Mouse (Mus musculus) cerebellum, adult 2 months (tissue): Measurements from ENCODE around the gene Fam234b.

Experiments used
- CTCF ChIP-seq: fragments of 200-500 bp; IDR thresholded peaks from 2 replicates; pipeline ENCODE4 v1.5.1; 2011; ENCODE audit warnings: low read depth, mild to moderate bottlenecking, control low read depth, low read length, moderate library complexity, borderline replicate concordance; ENCODE audit not compliant: insufficient read depth
- POLR2A ChIP-seq: fragments of 200-500 bp; IDR thresholded peaks from 2 replicates; pipeline ENCODE4 v1.6.1; 2011; ENCODE audit warnings: low read length, control low read depth, borderline replicate concordance; ENCODE audit not compliant: insufficient read depth

DNA sequence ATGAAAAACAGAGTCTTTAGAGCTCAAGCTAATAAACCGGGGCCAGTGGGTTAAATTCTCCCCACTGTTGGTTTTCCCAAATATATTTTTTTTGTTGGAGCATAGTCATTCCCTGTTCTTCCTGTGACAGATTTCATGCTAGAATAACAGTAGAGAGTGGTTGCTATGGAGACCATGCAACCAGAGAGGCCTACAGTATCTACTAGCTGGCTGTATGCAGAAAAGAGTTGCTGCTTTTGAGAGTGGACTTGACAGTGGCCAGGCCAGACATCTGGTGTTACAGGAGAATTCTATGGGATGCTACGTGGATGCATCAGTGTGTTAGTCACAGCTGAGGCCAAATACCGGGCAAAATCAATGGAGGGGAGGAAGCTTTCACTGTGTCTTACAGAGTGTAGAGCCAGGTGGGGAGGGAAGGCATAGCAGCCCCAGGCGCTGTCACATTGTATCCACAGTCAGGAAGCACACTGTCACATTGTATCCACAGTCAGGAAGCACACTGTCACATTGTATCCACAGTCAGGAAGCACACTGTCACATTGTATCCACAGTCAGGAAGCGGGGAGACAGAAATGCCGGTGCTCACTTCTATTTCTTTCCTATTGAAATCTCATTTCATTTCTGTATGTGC, 26.1 kb downstream of the Fam234b start:
- no peak for TF ChIP-seq CTCF
- no peak for TF ChIP-seq POLR2A
